Mouse (Mus musculus): ENCODE results near the gene C1qtnf5.
A peak's percentile ranks its signal among the peaks of the same experiment; 100 is the strongest.

Gene C1qtnf5

DNA sequence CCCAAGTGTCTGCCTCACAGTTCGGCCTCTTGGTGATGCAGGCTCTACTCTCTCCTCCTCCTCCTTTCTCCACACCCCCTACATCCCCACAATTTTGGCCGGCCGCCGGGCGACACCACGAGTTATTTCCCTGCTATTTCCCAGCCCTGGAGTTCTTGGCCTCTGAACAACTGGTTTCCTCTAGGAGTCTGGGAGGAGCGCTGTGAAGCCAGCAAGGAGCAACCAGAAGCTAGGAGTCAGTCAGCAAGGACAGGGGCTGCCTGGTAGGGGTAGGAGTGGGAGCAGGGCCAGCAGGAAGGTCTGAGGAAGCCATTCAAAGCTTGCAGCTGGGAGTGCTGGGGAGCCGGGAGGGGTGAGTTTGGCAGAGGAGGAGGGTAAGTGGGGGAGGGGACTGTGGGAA, at the start of gene C1qtnf5:
Gene C1qtnf5, plus strand, starts transcription at position 136 of the 400 bp plus-strand sequence.
- peak; percentile 76 for DNase-seq

- no peak for DNase-seq
Measured at GRCm38 (mm10) chr9:44058606-44059005, 48.4 kb upstream of the C1qtnf5 start.

DNA sequence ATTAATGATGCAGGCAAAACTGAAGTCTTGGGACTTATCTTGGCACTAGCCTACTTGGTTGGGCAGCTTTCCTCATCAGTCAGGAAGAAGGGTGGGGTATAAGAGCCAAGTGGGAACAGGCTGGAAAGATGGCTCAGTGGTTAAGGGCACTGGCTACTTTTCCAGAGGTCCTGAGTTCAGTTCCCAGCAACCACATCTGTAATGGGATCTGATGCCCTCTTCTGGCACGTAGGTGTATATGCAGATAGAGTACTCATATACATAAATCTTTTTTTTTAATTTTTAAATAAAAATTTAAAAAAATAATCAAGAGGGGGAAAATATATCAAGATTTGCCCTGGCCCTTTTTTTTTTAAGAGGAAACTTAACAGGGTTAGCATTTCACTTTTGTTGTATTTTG, 41.9 kb upstream of the C1qtnf5 start:
- peak; percentile 29 for DNase-seq

- peak; percentile 99 for DNase-seq
Measured at GRCm38 (mm10) chr9:44066785-44067225, 40.2 kb upstream of the C1qtnf5 start, which contains the start of gene Usp2. Gene Usp2, plus strand, starts transcription at chr9:44067021.

GRCm38 (mm10) chr9:44067241-44067959, 39.6 kb upstream of the C1qtnf5 start:
- no peak for DNase-seq

DNA sequence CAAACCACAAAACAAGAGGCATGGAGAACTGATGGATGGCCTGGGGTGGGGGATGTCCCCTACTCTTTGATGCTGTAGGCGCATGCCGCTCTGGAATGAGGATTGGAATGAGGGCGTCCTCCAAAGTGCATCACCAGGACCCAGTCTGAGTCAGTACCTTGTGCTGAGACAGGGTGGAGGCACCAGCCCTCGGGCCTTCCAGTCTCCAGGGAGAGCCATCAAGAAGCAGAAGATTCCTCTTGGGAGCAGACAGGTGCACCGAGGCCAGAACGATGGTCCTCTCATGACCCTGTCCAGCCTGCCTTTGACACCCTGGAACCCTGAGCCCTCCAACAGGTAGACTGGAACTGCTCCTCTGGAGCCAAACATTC, 39.1 kb upstream of the C1qtnf5 start:
- peak; percentile 58 for DNase-seq

DNA sequence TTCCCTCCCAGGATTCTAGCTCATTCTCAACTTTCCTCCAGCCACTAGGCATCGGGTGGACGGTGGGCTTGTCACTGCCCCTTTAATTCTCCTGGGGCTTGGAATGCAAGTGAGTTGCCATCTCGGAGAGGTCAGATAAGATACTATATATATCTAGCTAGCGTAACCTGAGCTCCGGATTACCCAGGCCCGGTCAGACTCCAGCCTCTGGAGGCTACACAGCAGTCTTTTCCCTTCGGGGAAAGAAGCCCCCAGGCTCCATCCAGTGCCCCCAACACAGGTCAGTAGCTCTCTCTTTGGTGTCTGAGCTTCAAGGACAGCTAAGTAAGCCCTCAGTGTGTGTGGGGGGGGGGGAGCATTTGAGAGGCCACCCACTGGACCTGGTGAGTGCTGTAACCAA, 37.8 kb upstream of the C1qtnf5 start:
- peak; percentile 42 for DNase-seq

DNA sequence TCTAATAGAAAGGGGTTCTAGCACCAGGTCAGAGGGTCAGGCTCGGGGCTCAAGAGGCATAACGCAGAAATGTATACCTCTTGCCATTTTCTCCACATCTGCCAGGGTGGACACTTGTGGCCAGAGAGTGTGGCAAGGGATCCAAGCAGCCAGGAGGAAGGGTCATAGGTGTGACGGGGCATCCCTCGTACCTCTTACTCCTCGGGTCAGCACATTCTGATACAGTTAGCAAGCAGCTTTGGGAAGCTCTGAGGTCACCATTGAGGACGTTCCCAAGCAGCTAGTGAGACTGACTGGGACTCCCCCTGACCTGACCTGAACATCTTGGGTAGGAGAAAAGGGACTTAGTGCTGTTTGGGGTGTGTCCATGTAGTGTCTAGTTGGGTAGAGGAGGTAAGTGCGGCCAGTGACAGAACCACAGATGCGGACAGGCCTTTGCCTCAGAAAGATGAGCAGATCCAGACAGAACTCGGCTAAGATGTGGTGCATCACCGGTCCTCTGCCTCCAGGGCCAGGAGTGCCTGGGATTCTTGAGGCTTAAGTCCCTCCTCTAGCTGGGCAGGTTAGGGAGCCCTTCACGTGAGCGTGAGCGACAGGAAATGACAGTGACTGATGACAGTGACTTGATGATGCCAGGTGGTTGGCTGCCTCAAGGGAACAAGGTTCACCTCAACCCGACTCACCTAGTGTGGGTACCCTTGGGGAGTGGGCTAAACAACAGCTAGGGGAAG, 36.8 kb upstream of the C1qtnf5 start:
- DNase-seq = peak; percentile 42

DNA sequence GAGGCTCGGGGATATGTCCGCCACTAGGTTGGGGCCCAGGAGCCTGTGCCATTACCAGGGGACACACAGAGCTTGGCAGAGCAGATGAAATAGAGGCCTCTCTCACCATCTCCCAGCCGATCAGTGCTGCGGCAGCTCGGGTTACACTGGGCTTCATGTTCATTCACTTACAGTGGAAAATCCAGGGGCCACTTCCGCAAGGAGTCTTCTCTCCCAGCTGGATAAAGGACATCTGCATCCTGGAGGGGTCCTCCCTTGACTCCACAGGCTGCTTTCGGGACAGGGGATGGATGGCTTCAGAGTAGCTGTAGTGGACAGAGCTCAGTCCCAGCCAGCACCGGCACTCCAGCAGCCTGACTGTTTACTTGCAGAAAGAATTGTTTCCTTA, 36.2 kb upstream of the C1qtnf5 start:
- no peak for DNase-seq

DNA sequence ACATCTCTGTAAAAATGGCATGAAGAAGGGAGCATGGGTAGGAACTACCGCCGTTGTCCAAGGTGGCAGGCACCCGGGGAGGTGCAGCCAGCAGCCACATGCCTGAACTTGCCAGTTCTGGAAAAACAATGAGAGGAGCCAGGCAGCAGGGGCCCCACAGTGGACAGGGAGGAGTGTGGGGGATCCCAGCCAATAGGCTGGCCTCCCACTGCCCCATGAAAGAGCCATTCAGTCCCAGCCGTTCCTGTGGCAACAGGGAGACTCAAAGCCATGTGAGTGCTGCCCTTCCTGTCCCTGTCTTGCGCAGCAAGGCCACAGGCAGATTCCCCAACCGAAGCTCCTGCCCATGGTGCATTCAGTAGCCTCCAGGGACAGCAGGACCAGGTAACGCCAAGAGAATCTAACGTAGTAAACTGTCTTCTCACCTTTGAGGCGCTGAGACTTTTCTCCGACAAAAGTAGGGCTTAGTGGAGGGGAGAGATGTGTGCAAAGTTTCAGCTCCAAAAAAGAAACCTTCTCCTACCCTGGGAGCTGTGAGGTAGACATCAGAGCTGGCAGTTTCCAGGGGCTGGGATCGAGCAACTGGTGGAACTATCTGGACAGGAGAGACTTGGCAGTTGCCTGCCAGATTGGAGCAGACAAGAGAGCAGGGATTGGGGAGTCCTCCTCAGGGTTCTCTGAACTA, 35.0 kb upstream of the C1qtnf5 start:
- DNase-seq = peak; percentile 67

DNA sequence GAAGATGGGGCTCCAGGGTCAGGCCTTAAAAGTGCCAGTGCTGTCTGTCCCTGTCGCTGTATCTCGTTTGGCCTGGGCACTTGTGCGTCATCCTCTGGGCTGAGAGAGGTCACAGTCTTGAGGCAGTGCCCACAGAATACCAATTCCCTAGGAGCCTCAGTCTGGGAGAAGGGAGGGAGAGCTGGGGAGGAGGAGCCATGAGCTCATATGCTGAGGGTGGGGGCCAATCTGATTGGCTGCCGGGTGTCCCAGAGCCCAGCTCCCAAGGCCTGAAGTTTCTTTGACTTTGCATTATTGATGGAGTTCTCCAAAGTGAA, 34.5 kb upstream of the C1qtnf5 start:
- DNase-seq = peak; percentile 67

- DNase-seq = peak; percentile 75
Measured at GRCm38 (mm10) chr9:44073115-44073514, 33.9 kb upstream of the C1qtnf5 start.

GRCm38 (mm10) chr9:44074395-44075275, 32.4 kb upstream of the C1qtnf5 start:
- peak; percentile 72 for DNase-seq

DNA sequence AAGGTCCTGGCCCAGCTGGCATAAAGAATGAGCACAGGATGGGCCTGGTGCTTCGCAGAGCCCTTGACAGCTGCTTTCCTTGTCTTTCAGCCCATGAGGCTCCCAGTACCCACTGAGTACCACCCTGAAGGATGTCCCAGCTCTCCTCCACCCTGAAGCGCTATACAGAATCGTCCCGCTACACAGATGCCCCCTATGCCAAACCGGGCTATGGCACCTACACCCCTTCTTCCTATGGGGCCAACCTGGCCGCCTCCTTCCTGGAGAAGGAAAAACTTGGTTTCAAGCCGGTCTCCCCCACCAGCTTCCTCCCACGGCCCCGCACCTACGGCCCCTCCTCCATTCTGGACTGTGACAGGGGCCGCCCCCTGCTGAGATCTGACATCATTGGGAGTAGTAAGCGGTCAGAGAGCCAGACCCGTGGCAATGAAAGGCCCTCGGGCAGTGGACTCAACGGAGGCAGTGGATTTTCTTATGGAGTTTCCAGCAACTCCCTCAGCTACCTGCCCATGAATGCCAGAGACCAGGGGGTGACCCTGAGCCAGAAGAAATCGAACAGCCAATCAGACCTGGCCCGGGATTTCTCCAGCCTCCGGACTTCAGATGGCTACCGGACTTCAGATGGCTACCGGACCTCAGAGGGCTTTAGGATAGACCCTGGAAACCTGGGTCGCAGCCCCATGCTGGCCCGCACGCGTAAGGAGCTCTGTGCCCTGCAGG, 31.6 kb upstream of the C1qtnf5 start:
- DNase-seq = no peak

DNA sequence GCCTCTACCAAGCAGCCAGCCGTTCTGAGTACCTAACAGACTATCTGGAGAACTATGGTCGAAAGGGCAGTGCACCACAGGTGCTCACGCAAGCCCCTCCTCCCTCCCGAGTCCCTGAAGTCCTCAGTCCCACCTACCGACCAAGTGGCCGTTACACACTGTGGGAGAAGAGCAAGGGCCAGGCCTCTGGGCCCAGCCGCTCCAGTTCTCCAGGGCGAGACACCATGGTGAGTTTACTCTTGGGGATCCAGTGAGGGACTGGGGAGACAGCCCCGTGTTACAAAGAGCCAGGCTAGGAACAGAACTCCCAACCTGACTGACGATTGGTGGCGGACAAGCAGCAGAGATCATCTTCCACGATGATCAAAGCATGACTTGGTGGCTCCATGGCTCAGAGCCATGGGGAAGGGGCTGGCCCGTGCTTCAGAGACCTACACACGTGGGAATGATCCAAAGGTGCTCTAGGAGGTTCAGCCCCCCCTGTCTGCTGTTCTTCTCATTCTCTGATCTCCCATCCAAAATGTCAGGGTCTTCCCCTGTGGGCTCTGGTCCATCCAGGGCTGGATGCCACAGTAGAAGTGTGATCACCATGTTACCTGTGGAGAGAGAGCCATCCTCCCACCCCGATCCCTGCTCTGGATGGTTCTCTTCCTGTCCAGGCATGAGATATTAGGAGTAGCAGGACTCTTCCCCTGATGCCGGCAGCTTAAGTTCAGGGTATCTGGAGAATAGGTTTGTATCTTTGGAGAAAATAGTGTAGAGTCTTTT, 30.9 kb upstream of the C1qtnf5 start:
- peak; percentile 73 for DNase-seq

GRCm38 (mm10) chr9:44076764-44077120, 30.3 kb upstream of the C1qtnf5 start:
- peak; percentile 83 for DNase-seq

- DNase-seq = peak; percentile 52
Measured at GRCm38 (mm10) chr9:44077266-44077910, 29.7 kb upstream of the C1qtnf5 start.

GRCm38 (mm10) chr9:44078136-44078797, 28.8 kb upstream of the C1qtnf5 start:
- no peak for DNase-seq

- peak; percentile 99 for DNase-seq
Measured at GRCm38 (mm10) chr9:44078955-44079756, 27.9 kb upstream of the C1qtnf5 start.
